Mouse (Mus musculus) heart, adult 8-10 months (tissue): ENCODE measurements at regions not wholly inside any gene's neighbourhood (a gene's known extent, or its start where the extent isn't known, plus 50 kb on each side); places are given as distances from the start of the nearest gene placed in this dataset.

ENCODE experiments used
- DNase-seq: peaks from one replicate; pipeline ENCODE4 v3.0.0; 2022; ENCODE audit warnings: low spot score

DNA sequence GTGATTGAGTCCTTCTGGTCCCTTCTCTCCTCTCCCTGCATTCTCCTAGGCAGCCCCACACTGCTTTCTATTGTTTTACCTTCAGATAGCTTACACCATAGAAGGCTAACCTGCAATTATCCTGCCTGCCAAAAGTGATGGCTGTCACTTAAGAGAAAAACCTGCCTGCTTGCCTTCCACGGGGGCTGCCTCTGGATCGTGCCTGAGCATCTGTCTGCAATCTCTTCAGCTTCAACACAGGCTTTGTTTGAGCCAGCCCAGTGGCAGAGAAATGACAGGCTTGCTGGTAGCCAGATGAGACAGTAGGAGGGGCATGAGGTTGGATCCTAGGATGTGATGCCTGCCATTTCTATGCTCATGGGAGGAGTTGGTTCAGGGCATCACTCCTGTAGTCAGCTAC is 345.2 kb upstream of the Tshz3 start:
- no peak for DNase-seq

DNA sequence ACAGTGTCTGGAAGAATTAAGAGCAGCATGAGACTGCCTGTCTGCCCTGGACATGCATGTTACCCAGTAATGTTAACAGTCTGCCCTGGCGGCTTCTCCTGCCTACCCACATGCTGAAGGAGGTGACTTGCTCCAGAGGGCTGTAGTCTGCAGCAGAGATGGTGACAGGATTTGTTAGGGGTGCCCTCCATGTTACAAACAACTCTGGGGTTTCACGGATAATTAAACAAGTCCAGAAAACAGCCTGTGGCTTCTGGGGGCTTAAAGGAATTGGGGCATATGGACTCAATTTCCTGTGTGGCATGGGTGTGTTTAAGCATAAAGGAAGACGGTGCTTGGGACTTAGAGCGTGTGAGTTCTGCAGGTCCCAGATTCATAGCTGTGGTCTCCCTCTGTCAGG is 347.3 kb upstream of the Tshz3 start:
- no peak for DNase-seq

DNA sequence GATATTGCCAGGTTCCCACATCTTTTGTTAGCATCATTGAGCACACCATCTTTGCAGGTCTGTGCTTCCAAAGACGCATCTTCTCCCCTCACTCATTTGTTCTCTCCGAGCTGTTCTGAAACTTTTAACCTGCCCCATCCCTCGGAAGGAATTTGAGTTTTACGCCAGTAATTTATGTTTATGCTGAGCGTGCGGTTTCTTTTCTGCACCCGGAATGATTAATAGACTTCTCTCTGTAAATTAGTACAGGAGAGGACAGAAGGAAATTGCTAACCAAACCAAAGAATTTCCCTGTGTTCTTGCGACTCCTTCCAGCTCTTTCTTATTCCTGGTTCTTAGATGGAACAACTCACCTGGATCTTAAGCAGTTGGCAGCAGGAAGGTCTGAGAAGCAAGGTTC is 349.7 kb upstream of the Tshz3 start:
- DNase-seq, result no peak

DNA sequence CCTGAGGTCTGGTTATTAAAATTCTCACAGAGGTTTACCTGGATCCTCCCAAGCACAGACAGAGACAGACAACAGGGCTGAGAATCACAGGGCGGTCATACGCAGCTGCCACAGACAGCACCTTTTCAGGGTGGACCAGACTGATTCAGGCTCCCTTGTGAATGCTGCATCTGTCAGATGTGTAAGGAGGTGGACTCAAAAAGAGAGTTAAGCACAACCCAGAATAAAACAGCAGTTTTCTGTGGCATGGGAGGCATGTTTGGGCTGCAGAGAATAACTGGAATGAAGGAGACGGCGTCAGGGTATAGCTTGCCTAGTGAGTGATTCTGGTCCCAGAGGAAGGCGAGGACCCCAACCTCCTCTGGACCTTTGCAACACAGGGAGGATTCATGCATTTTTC is 363.1 kb upstream of the Tshz3 start:
- no peak for DNase-seq

DNA sequence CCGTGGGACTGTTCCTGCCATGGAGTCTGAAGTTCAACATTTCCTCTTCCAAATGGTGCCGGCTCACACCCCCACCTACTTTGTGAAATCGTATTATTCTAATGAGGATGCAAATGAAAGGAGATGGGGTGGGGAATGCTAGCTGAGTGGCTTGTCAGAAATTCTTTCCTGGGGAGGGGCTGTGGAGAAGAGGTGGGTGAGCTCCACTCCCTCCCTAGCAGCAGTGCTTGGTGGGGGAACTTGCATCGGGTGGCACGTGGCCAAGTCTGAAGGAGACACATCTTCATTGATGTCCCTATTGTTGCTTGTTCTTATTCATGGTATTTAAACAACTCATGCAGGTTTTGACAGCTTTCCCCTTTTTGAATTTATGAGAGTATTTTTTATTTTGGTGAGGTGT is 363.8 kb upstream of the Tshz3 start:
- no peak for DNase-seq

DNA sequence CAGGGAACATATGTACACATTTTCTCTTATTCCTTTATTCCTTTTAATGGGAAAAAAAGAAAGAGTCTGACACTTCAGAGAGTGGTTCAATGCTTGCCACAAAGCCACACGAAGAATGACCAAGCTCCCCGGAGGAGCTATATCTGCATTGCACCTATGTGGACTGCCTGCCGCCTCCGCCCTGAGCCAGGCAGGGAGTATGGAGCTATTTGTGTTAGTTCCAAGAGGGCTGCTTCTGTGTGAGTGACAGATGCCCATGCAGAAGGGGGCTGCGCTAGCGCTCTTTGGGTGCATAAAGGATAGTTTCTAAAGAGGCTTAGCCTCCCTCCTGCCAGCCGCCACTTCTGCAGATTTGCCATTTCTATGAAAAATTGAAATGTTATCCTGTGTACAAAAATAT is 365.3 kb upstream of the Tshz3 start:
- no peak for DNase-seq

DNA sequence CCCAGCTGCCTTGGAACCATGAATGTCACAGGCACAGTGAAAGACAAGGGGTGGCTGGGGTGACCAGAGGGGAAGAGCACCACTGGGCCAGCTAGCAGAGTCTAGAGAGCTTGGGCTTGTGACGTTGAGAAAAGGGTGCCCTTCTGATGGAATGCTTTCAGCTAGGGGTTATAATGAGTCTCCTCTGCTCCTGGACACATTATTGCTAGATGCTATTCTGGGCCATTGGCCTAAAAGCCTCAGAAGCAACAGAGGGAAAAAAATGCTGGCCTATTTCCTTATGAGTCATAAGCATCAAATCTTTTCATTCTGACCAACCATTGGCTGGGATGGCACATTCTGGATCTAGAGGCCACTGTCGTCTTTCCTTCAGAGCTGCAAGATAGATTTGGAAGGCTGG is 369.8 kb upstream of the Tshz3 start:
- no peak for DNase-seq

DNA sequence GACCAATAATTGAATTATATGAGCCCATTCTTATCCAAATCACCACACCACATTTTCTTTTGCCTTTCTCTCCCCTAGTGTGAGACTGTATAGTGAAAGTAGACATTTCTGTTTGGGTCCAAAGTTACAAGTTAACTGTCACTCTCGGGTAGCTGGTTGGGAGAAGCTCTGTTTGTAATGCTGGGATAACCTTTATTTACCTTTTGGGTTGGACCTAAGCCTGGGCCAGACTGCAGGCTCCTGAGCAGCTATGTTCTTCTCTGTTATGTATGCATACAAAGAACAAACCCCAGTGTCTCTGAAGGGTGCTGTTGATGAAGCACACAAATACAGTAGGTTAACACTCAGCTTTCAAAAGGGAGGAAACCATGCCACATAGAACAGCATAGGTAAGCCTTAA is 373.9 kb upstream of the Tshz3 start:
- no peak for DNase-seq

DNA sequence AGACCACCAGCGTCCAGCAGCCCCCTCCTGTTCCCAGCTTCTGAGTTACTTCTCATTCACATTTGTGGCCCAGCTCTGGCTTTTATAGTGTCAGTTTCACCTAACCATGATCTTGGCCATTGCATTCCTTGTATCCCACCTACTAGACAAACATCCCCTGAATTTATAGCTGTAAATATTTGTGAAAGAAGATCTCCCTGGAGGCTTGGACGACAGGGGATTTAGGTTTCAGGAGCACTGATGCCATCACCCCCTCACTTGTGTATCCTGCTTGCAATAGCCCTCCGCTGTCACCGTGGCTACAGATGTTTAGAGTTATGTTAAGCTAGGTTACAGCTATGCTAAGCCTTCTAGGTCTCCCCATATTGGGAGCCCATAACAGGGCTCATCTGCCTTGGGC is 375.7 kb upstream of the Tshz3 start:
- DNase-seq, result no peak

DNA sequence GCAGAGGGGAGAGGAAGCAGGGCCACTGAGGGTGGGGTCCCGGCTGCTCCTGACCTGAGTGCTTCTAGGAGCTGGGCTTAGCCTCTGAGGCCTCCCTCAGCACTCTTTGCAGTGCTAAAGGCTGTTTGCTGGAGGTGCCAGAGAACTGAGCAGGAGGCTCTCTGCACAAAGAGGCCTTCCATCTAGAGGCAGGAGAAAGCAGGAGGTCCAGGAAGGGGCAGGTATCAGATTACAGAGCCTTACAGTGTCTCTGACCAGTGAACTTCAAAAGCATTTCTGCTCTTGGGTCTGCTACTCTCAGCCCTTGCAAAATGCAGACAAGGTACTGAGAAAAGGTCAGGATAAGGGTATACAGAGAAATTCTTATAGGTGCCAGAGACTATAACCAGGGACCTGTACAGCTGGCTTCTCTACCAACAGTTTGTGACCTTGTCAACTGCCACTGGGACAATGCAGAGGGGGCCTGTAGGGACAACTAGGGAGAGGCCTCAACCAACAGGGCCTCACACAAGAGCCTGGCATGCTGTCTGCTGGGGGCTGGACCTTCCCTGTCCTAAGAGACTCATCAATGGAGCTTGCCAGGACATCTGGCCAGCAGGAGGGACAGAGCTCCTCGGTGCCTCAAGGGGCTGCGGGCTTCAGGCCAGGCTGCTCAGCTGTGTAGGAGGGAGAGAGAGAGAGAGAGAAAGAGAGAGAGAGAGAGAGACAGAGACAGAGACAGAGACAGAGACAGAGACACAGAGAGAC is 380.3 kb upstream of the Tshz3 start:
- DNase-seq, result peak; percentile 47

DNA sequence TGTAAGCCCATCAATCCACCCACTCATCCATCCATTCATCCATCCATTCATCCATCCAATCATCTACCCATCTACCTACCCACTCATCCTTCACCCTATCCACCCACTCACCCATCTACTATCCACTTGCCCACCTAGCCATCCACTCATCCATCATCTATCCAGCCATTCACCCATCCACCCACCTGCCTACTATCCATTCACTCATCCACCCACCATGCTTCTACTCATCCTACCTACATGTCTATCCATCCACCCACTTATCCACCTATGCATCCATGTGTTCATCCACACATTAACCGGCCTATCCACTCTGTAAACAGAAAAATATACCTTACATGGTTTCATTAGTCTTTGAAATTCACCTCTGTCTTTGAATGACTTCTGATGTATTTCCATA is 384.2 kb upstream of the Tshz3 start:
- DNase-seq, result no peak

DNA sequence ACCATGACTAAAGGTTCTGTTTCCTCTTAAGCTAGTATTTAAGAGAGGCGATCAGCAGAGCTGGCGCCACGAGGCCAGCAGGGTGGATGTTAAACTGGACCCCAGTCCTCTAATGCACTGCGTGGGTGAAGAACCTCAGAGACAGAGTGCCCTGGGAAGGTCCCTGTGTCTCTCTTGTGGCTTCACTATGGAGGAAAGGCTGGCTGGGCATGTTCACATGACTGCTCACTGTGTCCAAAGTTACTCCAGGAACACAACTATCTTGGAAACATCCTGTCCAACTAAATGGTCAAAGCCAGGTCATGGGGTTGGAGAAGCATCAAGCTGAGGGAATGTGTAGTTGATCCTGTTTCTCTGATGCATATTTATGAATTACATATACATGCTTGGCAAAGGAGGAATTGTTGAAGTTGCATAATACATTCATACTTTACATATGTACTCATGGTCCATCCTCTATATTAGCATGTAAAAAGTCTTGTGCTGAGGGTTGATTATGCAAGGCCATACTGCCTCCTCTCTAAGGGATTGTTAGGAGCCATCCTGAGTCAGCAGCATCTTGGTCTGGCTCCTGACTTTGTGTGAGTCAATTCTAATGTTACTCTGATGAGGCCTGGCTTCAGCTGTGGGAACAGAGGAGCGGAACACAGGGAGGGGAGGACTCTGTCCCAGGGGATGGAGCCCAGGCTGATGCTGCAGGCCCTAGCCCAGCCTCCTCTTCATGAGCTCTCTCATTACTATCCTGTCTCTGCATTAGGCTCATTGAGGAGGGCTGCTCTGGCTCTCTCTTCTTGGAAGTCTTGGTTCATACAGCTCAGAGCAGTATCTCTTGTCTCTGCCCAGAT is 387.9 kb upstream of the Tshz3 start:
- peak; percentile 65 for DNase-seq

DNA sequence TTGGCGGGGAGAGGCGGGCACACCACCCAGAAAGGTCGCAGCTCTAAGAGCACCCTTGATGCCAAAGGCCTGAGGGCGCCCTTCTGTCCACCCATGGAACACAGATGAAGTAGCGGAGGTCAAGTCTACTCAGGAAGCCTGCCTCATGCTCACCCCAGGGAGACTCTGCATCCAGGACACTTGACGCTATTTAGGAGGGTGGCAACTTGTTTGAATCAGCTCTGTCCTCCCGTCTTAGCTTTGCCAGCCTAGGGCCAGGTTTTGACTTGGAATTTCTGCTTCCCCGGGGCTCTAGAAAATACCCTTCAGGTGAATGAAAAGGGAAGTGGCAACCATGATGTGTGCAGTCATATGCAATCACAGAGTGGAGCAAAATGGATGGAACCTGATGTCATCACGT is 389.2 kb upstream of the Tshz3 start:
- DNase-seq, result no peak

DNA sequence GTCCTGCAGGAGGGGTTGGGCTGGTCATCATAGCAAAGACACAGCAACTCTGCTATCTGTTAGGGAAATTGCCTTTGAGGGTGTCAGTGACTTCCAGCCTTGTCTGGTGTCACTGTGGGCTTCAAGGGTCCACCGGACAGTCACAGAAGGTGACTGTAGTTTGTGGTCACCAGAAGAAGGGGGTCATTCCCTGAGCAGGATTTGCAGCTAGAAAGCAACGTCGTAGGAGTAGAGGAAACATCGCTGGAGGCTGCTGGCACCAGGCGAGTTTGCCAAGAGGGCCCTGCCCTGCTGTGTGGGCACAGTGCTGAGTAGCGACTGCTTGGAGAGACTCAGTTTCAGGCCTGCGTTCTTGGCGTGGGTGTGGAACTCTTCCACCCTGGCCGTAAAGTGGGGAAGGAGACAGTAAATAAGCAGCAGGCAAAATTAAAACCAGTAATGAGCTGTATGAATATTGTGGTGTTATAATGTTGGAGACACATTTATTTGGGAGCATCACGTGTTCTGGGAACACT is 389.8 kb upstream of the Tshz3 start:
- no peak for DNase-seq

DNA sequence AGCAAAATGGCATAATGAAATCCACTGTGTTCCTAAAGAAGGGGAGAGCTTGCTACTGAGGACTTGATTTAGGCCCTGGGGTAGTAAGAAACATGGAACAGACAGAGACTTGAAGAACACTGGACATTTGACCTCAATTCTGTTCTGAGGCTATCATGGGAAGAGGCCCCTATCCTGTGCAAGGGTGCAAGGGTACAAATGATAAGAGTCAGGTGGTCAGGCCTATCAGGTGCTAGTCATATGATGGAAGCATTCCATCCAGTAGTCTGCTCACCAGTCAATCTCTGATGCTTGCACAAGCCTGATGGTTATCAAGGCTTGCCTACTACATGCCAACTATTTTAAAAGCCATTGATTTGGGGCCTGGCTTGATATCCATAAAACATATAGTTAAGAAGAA is 420.6 kb upstream of the Tshz3 start:
- no peak for DNase-seq

DNA sequence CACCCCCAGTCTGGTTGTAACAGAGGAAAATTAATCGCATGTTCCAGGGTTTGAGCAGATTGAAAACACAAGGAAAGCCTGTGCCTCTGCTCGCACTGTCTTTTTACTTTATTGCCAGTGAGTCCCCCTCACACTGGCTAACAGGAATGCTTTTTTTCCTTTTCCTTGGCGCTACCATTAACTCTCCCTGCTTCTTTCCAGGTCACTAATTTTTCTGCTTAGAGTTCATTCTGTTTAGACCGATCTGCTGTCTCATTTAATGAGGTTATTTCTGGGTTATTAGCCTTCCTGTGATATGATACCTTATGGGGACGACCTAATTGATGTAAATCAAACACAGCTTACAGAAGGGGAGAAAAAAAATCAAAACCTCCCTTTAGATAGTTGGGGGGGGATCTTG is 429.0 kb upstream of the Tshz3 start:
- no peak for DNase-seq

DNA sequence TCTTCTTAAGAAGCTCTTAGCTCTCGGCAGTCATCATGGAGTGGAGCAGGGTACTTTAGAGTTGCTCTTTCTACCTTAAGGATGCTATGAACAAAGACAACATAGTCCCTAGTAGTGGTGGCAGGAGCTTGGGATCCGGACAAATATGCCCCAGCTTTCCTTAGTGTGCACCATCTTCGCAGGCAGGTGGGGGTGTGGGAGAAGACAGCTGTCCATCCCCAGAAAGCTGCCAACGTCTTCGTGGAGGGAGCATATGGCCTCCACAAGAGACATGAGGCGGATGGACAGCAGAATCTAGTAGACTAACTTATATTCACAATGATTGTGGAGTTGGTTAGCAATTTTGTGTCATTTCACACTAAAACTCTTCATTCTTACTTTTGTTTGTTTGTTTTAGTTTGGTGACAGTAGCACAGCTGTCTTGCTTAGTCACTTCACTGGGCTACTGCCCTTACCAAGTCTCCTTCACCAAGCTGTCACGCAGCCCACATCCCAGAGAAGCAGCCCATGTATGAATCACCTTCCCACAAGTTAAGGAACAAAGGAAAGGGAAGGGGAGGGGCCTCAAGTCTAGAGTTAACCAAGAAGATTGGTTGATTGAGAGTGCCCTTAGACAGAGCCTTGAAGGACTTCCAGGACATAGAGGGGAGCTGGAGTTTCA is 432.6 kb upstream of the Tshz3 start:
- DNase-seq, result no peak

DNA sequence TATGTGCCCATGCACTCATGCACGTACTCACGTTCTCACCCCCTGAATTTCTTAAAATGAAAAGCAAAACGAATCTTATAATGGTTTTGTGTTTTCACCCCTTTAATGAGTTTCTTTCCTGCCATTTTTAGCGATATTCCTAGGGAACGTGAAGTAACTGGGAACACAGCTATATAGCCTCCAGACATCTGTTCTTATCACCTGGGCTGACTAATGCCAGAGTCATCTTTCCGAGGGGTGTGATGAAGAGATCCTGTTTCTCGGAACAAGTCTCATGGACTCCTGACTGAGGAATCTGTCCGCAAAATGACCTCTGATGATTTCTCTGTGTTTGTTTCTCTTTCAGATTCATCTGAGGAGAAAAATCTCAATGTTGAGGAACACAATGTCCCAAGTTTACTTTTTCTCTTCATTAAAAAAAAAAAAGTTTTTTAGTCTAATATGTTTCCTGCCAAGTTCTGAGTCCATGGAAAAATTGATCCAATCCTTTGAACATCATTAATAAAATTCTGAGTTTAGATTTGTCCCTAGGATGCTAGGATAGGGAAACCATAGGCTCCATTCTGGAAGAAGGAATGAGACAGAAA is 435.7 kb upstream of the Tshz3 start:
- DNase-seq, result peak; percentile 50

DNA sequence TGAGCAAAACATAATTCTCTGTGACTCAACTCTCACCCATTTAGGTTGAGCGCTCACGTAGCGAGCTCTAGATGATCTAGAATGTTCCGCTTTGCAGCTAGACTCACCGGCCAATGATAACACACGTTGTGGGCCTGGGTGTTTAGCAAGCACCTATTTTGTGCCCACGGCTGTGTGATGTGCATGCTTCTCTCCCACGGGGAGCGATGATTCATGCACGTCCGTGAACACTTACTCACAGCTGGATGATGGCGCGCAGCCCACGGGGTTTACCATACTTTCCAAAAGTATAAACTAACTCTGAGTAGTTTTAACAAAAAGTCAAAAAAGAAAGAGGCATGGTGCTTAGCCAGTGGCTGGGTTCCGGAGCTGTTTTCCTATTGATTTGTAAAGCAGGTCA is 440.8 kb upstream of the Tshz3 start:
- DNase-seq, result no peak

DNA sequence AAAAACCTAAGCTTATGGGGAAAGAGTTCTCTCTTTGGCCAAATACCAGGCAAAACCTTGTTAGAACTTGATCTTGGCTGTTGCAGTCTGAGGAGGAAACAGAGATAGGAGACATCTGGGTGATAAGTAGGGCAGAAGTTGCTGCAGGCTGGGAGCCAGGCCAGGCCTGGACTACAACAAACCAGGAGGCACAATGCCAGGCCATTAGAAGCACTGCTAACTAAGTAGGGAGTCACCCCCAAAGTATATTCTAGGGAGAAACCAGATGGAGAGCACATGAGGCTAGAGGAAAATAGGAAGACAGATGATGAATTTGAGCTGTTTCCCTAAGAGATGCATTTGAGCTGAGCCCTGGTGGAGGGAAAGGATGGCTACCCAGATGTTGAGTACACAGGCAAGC is 444.6 kb upstream of the Zfp507 start:
- peak; percentile 11 for DNase-seq

DNA sequence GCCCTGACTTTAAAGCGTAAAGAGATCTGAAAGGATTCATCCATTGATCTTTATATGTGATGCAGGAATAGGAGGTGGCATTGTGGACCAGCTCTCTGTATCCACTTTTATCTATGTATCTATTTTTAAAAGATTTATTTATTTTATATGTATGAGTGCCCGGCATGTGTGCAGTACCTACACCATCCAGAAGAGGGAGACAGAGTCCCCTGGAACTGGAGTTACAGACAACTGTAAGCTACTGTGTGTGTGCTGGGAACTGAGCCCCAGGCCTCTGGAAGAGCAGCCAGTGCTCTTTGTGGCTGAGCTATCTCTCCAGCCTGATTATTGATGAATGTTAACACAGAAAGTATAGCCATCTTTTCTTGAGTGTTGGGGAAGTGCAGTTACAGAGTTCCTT is 433.9 kb upstream of the Zfp507 start:
- no peak for DNase-seq

DNA sequence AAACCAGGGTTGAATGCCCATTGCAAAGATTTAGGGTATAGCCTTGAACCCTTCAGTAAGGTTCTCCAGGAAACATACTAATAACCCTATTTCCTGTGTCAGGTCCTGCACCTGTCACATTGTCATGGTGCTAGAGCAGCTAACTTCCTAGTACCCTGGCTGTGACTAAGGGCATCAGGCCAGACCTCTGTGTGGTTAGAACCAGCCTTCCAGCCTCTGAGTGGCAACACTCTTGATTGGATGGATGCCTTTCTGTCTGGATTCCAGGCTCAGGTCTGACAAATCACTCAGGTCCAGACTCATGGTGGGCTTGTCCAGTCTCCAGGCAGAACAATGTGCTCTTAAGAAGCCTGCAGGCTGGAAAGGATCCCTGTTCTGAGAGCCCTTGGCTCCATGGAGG is 426.2 kb upstream of the Zfp507 start:
- DNase-seq, result no peak
